Mouse (Mus musculus) cerebellum, adult 9-10 months (tissue): ENCODE measurements around the gene Tmem131l.

ENCODE experiments used
- DNase-seq: peaks from one replicate; pipeline ENCODE4 v3.0.0; 2022

Gene Tmem131l

DNA sequence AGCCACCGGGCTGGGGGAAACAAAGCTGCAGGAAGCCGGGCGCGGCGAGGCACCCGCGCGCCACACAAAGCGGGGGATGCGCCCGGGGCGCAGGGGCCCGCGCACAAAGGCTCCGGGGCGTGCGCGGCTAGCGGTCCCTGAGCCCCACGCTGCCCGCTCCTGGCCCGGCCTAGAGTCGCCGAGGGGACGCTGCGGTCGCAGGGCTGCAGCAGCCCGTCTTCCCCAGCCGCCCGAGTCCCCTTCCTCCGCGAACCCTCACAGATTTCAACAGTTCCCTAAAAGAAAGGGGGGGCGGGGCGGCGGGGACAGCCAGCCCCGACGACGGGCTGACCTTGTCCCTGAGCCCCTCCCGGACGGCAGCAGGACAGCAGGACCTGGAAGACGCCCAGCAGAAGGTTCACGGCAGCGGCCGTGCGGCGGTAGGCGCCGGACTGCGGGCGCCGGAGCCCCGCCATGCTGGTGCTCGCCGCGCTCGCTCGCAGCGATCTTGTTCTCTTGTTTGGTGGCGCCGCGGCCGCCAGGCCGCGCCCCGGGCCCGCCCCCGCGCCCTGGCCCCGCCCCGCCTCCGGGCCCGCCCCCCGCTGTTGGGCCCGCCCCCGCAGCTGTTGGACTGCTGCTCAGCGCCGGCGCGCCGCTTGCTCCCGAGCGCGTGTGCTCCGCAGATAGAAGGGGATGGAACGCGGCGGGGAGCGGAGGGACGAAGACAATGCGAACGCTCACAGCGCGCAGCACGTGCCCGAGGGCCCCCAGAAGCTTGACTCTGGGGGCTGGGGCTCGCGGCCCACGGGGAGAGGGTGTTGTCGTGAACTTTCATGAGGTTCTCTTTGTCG lies at the start of gene Tmem131l:
Gene Tmem131l, minus strand, starts transcription at position 530 of the 830 bp plus-strand sequence.
- DNase-seq: no peak

- DNase-seq: no peak
Observed at GRCm38 (mm10) chr3:84086921-84087320, 46.9 kb upstream of the Tmem131l start.

DNA sequence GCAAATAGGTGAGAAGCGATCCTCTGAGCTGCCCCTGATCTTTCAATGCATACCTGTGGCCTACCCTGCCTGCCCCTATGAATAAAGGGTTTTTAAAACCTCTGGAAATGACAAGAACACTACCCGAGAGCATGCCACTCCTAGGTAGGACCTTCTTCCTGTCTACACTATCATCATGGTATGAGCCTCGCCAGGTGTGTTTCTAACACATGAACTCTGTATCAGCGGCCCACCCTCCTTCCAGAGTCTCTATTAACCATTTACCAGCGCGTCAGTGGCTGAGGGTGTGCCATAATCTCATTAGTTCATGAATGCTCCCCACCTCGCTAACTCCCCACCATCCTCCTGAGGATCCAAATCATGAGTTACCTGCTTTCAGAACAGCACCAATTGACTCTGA lies 46.4 kb upstream of the Tmem131l start:
- no peak for DNase-seq

DNA sequence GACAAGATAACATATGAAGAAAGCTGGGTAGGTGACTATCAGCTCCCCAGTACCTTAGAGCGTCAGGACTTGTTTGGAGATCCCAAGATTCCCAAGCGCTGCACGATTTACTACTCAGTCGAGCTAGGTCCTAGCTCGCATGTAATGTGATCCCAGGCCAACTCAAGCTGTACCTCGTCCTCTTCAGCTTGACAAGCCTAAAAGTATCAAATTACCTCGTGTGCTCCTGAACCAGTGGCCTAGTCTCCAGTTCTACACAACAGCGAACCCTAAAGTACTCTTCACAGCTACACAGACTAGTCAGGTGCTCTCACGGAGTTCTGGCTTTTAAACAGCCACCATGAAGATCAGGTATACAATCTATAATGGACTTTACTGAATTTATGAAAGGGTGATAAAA lies 45.5 kb upstream of the Tmem131l start:
- no peak for DNase-seq

GRCm38 (mm10) chr3:84081208-84081722 lies 41.3 kb upstream of the Tmem131l start:
- no peak for DNase-seq

- no peak for DNase-seq
Observed at GRCm38 (mm10) chr3:84080074-84080473, 40.1 kb upstream of the Tmem131l start.

GRCm38 (mm10) chr3:84077505-84077904 lies 37.5 kb upstream of the Tmem131l start:
- DNase-seq: no peak

DNA sequence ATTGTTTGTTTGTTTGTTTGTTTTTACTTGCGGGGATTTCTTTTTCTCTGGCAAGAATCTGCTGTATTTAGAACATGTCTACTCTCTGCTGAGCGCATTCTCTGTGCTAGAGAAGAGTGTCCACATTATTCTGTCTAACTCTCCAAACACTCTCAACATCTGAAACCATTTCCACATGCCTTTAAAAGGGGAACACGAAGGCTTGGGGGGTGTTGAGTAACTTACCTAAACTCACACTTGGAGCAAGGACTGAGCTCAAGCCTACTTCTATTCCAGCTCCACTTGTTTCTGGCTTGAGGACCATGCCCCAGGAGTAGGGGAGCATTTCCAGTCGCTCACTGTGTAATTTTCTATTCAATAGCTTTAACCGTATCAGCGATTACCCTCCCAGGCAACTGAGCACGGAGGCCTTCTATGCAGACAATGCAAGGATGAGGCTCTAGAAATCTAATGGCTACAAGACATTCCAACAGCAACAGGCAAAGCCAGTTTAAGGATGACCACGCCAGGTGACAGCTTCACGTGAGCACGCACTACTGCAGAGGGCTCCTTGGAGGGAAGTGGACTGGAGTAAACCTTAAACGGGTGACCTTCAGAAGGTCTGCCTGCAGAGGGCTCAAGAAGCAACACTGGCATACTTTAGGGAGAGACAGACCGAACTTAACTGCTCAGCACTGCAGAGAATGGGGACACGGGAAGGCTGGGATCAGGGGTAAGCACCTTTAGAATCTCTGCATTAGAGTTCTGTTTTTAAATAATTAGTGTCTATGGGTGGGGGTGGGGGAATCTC lies 36.8 kb upstream of the Tmem131l start:
- DNase-seq: no peak

GRCm38 (mm10) chr3:84075516-84075915 lies 35.5 kb upstream of the Tmem131l start:
- no peak for DNase-seq

DNA sequence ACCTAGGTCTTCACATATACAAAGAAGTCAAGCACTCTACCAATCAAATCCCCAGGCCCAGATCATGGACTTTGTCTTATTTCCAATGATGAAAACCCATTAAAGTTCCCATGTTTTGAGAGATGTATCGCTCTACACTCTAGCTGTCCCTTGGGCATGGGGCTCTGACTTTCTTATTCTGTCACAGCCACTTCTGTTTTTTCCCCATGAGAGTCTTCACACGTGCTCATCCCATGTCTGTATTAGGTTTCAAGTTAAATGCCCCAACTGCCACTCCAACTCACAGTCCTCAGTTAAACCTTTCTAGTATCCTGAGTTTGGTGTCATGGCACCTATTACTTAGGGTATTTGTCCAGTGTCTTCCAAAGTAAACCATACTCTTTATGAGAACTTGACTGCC lies 34.8 kb upstream of the Tmem131l start:
- no peak for DNase-seq

GRCm38 (mm10) chr3:84071641-84072040 lies 31.7 kb upstream of the Tmem131l start:
- no peak for DNase-seq

GRCm38 (mm10) chr3:84070811-84071210 lies 30.8 kb upstream of the Tmem131l start:
- no peak for DNase-seq

- no peak for DNase-seq
Observed at GRCm38 (mm10) chr3:84068831-84069709, 29.1 kb upstream of the Tmem131l start.

GRCm38 (mm10) chr3:84065825-84066224 lies 25.9 kb upstream of the Tmem131l start:
- DNase-seq: no peak

DNA sequence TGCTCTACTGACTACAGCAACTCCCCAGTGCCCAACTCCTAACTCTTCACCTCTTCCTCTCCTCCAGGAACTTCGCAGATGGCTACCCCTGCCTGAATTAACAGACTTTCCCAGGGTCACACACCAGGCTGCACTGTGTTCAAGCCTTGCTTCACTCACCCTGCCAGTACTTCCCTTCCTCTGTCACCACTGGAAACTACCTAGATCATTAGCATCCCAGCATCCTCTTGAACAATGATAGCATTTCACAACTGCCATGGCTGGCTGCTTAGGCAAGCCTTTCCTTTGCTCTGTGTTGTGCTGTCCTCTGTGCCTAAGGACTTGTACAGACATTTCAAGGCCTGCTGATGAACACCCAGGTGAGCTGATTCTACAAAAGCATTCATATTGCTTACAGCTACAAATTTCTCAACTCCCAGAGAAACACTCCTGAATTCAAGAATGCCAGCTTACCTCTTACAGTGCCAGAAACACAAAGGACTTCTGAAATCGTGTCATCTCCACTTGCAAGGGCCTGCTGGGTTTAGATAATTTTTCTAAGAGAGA lies 23.5 kb upstream of the Tmem131l start:
- DNase-seq: no peak

- no peak for DNase-seq
Observed at GRCm38 (mm10) chr3:84061523-84062453, 21.8 kb upstream of the Tmem131l start.

DNA sequence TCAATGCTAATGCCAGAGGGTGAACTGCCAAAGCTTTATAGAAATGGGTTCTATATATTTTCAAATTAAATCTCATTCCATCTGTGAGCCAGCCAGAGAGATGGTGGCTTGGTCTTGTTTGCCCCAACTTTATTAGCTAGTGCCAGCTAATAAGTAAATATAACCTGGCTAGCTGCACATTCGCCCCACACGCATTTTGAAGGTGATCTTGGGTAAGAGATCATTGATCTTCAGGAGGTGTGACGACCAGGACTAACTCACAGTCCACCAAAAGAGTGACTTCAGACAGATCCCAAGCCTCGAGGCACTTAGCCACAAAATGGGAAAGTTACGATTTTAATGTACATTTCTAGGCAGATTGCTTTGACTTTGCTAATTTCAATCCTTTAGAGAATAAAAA lies 21.0 kb upstream of the Tmem131l start:
- DNase-seq: no peak

DNA sequence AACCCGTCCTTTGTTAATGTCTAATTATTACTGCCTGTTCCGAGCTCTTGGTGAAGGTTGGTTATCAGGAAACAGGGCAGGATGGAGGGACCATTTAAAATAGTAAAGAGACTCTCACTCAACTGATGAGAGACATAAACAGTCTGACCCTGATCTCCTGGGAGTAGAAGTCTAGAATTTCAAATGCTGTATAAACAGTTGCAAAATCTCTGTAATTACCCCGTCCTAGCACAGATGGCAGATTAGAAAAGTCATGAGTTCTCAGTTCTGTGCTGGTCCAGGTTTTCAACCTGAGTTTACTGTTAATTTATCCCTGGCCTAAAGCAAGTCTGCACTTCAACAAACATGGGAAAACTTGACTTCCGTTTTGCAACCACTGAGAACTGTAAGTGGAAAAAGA lies 20.2 kb upstream of the Tmem131l start:
- no peak for DNase-seq

- no peak for DNase-seq
Observed at GRCm38 (mm10) chr3:84059676-84060075, 19.7 kb upstream of the Tmem131l start.

DNA sequence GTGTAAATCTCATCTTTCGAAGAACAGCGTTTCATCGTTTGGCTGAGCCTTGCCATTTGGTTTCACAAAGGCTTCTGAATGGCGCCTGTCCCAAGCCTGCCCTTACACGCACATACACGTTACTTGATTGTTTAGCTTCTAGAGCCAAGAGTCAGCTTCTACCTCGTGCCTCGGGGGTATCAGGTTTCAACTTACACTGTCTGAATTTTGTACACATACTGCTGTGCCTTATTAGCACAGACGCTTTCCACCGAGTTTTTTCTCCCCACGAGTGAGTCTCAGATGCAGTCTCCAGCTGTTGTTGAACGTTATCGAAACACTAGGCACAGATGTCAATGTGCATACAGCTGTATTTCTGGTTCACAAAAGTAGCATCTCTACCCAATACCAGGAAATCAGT lies 19.3 kb upstream of the Tmem131l start:
- DNase-seq: no peak

GRCm38 (mm10) chr3:84048729-84049175 lies 8.8 kb upstream of the Tmem131l start:
- DNase-seq: no peak
